Mouse (Mus musculus) testis, postnatal 10 days (tissue): ENCODE measurements around the gene Otop3.

Source experiments
- DNase-seq: peaks from one replicate; pipeline ENCODE4 v3.0.0; 2021; ENCODE audit warnings: low spot score

The Otop3 gene

DNA sequence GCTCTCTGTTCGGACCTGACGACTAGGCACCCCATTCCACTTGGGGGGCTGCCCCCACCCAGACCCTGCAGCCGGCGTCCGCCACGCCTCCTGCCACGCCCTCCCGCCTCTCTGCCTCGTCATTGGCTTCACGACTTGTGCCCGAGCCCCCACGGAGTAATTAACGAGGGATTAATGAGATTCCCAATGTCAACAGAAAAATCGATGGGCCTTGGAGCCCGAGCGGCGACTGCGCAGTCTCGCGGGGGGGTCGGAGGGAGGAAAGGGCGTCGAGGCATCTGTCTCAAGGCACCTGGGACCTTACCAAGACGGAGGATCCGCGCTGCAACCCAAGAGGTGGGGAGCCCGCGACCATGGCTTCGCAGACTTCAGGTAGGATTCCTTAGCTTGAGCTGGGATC, at the start of gene Otop3:
Gene Otop3, plus strand, starts transcription at position 201 of the 400 bp plus-strand sequence.
- DNase-seq, result no peak

DNA sequence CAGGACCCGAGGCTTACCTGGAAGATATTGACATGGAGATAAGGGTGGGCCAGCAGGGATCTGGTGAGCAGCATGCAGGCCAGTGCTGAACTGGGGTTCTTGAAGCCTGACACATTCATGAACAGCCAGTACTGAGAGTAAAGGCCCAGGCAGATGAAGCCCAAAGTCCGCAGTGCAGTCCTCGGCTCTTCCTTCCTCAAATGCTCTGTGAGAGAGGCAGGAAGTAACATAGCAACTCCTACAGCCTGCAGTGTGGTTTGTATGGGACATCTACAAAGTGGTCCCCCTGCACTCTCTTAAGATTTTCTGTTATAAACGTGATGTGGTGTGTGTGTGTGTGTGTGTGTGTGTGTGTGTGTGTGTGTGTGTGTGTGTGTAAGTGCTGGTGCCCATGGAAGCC, 49.2 kb upstream of the Otop3 start:
- no peak for DNase-seq

DNA sequence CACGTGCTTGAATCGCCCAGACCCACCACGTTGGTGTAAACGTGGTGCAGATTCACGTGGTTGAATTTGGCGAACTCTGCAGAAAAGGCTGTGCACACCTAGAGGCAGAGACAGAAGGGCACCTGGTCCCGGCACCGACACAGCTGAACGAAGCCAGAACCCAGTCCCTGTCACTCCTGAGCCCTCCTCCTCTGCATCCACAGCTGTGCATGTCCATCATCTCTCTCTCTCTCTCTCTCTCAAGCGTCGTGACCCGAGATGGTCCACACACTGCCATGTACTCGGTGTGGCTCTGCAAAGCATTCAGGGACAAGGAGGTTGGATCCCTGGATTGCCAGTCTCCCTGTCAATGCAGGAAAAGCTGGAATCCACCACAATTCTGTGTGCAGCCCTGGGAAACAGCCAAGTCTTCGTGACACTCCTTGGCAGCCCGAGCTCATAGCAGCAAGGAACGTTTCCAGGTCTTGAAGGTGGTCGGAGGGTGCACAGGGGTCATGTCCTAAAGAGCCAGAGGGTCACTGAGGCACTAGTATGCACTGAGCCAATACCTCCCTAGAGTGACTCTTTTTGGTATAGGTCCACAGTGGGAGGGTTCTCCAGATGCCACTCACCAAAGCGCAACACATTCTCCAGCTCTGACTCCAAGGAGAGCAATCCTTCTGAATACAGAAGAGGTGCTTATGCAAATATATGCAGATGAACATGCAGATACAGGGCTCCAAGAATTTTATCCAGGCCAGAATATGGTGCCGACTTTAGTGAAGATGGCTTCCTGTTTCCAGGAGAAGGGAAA, 48.1 kb upstream of the Otop3 start:
- no peak for DNase-seq

DNA sequence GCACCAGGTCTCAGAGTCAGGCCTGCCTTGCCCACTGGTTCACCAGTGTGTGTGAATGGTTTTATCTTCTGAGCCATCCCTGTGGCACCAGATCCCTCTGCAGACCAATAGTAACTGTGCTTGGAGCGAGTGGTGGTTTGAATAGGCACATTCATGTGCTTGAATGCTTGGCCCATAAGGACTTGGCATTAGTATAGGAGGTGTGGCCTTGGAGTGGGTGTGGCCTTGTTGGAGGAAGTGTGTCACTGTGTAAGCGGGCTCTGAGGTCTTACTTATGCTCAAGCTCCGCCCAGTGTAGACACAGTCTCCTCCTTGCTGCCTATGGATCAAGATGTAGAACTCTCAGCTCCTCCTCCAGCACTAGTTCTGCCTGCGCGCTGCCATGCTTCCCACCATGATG, 47.1 kb upstream of the Otop3 start:
- no peak for DNase-seq

DNA sequence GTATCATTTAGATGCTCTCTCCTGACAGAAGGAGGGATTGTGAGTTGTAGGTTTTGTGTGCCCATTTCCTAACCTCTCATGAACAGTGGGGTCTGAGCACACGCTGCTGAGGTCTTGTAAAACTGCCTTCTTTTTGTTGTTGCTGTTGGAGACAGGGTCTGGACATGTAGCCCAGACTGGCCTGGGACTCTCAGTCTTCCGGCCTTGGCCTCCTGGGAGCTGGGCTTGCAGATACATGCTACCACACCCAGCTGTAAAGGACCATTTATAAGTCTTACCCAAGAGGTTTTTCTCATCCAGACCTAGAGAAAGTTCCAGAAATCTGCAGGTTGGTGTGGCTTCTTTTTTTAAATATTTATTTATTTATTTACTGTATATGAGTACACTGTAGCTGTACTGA, 46.2 kb upstream of the Otop3 start:
- DNase-seq, result no peak

DNA sequence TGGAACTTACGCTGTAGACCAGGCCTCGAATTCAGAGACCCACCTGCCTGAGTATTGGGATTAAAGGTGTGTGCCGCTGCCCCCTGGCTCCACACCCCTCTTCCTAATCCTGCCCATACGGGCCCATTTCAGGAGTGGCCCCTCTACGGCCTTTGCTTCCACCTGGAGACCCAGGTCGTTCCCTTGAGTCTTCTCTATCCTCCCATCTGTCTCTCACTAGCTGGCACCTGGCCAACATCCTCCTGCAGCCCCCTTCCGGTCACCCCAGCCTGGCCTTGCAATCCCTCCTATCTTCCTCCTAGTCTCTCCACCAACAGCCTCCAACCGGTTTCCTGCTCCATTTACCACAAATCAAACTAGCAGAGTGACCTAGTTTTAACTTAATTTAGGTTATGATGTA, 44.6 kb upstream of the Otop3 start:
- peak; percentile 72 for DNase-seq

DNA sequence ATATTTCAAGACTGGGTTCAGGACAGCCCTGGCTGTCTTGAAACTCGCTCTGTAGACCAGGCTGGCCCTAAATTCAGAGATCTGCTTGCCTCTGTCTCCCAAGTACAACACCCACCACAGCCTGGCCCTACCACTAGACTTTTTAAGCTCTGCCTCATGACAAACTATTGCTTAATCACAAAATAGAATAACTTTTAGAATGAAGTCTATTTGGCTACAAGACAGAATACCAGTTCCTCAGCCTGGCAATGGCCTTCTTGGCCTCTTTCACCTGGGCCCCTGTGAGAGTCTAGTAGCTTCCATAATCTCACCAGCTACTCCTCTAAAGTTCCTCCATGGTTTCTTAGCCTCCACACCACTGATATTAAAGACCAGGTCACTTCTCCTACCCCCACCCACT, 44.2 kb upstream of the Otop3 start:
- DNase-seq, result no peak

DNA sequence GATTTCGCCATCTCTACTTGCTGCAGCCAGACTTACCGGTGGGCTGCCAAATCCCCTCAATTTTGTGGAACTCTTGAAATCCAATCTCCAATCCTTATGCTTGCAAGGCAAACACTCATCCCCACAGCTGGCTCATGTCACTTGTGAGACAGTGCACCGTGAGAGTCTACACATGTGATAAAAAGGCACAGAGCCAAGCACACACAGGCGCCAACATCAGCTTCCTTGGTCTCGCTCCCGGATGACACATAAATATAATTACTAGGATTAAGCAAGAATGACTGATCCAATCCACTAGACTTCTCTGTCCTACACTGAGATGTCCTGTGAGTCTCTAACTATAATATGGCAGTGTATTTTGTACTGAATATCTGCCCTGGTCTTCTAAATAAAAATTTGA, 43.6 kb upstream of the Otop3 start:
- DNase-seq, result peak; percentile 67

DNA sequence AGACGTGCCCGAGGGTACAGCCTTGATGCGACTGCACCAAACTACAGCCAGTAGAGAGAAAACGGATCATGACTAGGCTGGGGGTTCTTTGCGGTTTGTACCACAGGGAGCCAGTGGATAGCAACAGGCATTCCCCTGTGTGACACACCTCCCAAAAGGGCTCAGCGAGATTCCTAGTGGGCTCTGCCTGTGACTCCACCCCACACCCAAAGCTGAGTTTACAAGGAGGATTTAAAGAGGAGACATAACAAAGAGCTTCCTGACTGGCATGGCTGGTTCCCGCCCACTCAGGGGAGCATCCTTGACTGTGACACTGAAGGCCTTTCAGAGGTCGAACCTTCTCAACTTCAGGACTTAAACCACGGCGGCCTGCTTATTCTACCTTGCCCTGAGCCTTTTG, 43.0 kb upstream of the Otop3 start:
- DNase-seq, result no peak

DNA sequence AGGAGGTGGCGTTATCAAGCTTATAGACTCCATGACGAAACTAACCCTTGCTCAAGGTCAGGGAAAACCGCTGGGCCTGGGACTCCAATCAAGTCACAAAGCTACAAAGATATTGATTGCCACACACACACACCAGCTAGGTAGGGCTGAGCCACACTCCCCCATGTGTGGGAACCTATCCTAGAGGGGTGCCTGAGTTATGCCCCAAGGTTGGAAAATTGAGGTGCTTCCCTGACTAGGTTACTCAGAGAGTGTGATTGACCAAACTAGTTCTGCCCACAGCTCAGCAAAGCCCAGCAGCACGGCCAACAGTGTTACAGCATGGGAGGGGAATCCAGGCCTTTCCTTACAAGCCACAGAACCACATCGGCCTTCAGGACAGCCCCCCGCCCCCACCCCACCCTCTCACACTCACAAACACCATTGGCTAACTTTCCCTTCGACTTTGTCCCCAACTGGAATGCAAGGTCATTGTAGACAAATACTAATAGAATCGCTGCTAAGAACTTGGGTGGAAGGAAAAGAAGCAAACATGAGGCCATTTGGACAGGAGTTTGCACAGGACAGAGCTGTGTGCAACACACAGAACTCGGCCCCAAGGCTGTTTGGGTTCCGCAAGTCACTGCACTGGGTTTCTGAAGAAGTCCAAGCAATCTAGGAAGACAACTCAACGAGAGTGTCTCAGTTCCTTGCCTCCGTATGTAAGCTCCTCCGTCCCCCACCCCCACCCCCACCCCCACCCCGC, 41.7 kb upstream of the Otop3 start:
- no peak for DNase-seq

DNA sequence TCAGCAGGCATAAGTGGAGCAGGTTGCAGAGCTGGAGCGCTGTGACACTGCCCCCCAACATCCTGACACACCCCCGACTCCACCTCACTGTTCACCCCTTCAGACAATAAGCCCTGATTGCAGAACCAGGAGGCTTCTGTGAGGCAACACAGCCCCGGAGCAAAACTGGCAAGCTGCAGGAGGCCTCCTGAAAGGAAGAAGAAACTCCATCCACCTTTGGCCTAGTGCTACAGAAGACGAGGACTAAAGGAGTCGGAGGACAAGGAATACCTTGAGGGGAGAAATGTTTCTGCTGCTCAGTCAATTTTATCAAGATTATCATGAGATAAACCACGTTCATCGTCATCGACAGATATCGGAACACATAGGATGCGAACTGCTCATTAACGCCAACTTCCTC, 38.6 kb upstream of the Otop3 start:
- no peak for DNase-seq

DNA sequence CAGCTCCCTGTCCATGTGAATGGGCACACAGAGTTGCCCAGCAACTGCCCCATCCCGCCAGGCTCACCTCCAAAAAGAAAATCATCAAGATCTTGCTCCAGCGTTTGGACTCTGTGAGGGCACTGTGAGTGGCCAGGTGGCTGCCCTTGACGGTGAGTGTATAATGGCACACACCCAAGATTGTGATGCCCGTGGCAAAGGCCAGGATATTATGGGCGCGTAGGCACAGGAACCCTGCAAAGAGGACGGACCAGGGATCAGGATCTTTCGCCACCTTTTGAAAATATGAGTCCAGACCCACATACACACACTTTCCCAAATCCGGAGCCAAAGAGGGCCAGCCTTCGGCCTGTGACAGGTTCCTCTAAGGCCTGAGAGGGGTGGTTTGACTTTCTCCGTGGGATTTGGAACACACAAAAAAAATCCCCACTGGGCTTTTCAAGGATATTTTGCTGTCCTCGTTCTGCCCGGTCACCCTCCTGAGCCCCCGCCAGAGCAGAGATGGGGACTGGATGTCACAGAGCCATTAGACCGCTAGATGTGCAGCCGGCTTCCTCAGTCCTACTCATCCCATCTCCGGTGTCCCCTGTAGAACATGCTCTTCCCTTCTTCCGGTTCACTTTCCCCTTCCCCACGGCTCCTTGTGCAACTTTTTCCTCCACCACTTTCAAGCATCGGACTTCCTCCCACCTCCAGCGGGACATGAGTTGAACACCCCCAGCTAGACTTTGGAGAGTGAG, 37.9 kb upstream of the Otop3 start:
- DNase-seq, result no peak

DNA sequence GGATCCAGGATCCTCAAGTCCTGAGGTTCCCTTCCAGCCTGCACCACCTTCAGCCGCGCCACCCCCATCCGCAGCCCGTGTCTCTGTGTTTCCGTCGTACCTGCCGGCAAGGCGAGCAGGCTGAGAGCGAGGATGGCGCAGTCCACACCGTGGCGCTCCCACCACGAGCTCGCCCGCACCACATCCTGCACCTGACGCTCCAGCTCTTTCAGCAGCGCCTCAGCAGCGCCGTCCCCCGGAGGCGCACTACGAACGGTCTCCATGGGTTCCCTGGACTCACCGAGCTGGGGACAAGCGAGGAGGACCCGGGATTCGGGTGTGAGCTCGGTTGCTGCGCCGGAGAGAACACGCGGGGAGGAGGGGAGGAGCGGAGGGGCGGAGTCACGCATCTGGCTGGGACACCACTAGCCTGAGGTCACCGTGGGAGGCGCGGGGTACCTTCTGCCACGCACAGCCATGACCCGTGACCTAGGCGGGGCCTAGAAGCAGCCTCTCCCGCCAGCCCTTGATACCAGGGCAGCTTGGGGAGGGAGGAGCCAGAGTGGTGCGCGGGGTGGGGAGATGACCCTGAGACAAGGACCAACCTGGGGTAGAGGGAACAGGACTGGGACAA, 37.2 kb upstream of the Otop3 start, which contains the start of gene Fads6:
Gene Fads6, minus strand, starts transcription at position 450 of the 613 bp plus-strand sequence.
- DNase-seq, result peak; percentile 88

DNA sequence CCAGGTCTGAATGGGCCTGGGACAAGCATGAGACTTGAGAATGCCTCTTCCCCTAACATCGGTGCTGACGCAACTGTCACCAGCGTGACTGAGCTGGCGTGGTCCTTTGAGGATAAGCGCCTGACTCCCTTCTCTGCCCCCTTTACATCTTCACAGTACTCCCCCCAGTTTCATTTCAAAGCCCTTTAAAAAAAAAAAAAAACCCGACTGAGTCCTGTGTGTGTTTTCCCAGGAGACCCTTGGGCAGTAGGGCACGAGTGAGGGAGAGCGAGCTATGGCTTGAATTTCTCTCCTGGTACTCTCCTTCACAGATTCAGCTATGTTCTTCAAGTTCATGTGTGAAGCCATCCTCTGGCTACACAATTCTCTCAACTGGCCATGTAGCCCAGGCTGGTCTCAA, 36.4 kb upstream of the Otop3 start:
- DNase-seq, result no peak

DNA sequence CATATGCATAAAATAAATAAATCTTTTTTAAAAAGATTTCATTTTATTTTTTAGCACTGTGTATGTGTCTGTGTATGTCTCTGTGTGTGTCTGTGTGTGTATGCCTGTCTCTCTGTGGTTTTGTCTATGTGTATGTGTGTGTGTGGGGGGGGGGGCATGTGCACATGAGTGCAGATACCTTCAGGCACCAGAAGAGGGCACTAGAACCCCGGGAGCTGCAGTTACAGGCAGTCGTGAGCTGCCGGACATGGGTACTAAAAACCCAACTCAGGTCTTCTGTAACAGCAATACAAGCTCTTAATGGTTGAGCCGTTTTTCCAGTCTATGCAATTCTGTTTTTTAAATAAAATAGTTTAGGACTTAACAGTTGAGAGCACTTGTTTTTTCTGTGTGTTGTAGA, 33.8 kb upstream of the Otop3 start:
- no peak for DNase-seq

DNA sequence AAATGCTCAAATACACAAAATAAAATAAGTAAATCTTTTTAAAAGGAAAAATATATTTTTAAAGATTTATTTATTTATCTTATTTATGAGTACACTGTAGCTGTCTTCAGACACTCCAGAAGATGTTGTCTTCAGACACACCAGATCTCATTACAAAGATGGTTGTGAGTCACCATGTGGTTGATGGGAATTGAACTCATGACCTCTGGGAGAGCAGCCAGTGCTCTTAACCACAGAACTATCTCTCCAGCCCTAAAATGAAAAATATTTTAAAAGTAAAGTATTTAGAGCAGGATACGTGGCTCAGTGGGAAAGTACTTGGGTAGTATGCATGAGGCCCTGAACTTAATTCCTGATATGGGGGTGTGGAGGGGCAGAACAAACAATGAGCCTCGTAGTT, 33.2 kb upstream of the Otop3 start:
- DNase-seq, result no peak

DNA sequence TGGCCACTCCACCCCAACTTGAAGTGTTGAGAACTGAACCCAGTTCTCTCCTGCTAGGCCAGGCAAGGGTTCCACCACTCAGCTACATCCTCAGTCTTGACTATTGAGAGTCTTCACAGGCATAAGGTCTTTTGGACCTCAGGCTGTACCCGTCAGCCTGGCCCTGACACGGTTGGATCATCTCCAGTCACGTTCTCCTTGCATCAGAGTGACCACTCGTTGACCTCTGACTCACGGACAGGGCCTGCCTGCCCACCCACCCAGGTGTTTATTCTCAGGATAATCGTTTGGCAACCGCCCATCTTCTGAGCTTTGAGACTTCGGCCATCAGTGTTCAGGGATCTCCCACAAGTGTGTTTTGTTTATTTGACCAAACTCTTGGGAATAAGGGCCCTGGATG, 31.4 kb upstream of the Otop3 start:
- DNase-seq, result no peak

DNA sequence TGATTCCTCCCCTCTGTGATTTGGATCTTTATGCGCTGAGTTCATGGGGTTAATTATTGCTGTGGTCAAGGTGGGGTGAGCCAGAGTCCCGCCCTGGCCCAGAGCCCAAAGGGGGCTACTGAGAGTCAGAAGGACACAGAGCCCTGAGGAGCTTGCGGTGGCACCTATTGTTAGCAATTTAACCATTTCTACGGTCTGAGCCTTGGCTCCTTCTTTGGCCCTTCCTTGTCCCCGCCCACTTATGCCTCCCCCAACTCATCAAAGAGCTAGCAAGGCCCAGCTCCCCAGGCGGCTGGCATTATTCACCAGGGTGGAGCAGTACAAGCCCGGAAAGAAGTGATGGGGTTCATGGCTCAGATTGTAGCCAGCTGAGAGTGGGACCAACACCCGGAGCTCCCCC, 27.7 kb upstream of the Otop3 start, which contains the start of gene Otop2:
Gene Otop2, plus strand, starts transcription at position 301 of the 400 bp plus-strand sequence.
- no peak for DNase-seq

DNA sequence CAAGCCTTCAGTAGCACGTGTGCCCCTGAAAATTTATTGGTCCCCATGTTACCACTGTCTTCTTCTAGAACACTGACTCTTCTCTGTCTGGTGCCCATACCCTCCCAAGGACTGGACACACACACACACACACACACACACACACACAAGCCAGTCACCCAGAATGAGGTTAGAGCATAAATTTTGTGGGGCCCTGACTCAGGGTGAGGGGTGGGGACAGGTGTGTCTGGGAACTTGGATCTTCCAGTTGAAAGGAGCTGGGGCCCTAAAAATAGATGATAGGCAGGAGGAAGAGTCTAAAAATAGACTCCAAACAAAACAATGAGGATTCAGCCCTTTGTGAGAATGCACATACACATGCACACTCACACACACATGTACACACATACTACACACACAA, 25.8 kb upstream of the Otop3 start:
- no peak for DNase-seq

DNA sequence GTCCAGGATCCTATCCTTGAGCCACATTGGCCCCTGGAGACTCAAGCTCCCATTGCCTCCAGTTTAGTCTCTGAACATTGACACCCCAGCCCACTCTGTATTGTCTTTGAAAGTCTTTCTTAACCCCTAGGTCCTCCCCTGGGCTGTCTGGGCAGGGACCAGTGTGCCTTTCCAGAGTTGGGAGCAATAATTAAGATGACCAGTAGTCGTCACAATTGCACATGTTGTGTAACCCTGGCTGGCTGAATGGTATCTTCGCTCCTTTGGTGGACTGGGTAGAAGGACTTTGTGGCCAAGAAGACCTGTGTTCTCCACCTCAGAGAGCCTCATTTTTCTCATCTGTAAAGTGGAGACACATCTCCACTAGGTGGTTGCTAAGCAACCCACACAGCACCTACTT, 20.3 kb upstream of the Otop3 start:
- DNase-seq, result no peak

DNA sequence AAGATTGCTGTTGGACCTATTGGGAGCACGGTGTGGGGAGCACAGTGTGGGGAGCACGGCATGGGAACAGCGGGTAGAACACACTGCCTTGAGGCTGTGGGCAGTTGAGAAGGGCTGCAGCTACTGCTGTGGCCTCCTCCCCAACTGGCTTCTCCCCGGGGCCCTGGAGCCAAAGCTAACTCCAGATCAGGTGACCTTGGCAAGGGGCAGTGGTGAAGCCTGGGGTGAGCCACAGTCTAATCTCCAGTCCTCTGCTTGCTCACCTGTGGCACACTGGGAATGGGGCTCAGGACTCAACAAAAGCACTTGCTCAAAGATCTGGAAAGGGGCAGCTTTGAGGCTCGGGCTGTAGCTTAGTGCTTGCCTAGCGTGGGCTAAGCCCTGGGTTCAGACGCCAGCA, 17.3 kb upstream of the Otop3 start:
- DNase-seq, result no peak

DNA sequence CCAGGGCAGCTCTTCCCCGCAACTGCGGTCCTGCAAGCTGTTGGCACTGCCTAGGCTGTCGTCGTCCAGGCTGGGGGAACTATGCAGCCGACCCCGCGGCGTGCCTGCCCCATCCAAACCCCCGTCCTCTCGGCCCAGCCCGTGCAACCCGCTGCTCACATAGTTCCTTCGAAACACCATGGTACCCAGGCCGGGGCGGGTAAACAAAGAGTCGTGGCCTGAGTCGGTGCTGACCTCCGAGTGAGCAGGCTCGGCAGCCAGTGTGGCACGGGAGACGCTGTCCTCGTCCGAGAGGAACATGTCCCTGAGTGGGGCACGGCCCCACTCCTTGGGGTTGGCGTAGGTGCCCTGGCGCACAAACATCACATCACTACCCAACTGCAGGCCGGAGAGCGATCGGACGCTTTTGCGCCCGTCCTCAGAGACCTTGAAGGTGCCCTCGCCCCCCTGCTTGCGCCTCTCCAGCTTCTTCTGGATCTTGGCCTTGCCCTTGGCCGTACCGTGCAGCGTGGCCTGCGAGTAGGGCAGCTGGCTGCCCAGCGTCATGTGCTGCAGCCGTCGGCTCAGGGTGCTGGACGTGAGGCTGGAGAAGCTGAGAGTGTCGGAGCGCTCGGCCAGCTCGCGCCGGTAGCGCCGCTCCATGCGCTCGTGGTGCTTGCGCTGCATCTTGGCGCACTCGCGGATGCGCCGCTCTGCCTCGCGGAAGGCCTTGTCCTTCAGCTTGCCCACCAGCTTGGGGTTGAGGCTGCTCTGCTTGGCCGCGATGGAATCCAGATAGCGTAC, 16.1 kb upstream of the Otop3 start:
- peak; percentile 50 for DNase-seq
